Mouse (Mus musculus) C2C12 (cell line): ENCODE measurements around the gene Arpc1b. TPM values are rescaled to one million over a fixed set of nuclear protein-coding genes. Genes with fewer than 3 reads are reported as not detected.

ENCODE experiments used
- H3K27me3 ChIP-seq: one replicate; pipeline ENCODE4 v1.6.1; 2011; ENCODE audit not compliant: control insufficient read depth, insufficient read depth, insufficient read length
- H3K36me3 ChIP-seq: one replicate; pipeline ENCODE4 v1.6.1; 2011; ENCODE audit not compliant: control insufficient read depth, insufficient read depth
- H3K4me3 ChIP-seq: one replicate; pipeline ENCODE4 v1.5.1; 2011; ENCODE audit warnings: mild to moderate bottlenecking, control low read depth; ENCODE audit not compliant: poor library complexity, insufficient read depth, severe bottlenecking
- H3K79me2 ChIP-seq: one replicate; pipeline ENCODE4 v1.6.1; 2011; ENCODE audit not compliant: control insufficient read depth, insufficient read depth
- H3K79me3 ChIP-seq: one replicate; pipeline ENCODE4 v1.6.1; 2011; ENCODE audit warnings: low read depth, control low read depth
- H3ac ChIP-seq: one replicate; pipeline ENCODE3; 2011; ENCODE audit warnings: low read depth; ENCODE audit not compliant: control insufficient read depth, insufficient read length
- CEBPB ChIP-seq: IDR thresholded peaks from one replicate; pipeline ENCODE4 v1.6.1; 2011; ENCODE audit warnings: low read depth, mild to moderate bottlenecking, control low read depth, moderate library complexity
- CTCF ChIP-seq: IDR thresholded peaks from one replicate; pipeline ENCODE4 v1.5.1; 2011; ENCODE audit not compliant: control insufficient read depth, insufficient read depth, insufficient read length
- FOSL1 ChIP-seq: IDR thresholded peaks from one replicate; pipeline ENCODE4 v1.8.0; 2011; ENCODE audit warnings: mild to moderate bottlenecking, low read length; ENCODE audit not compliant: poor library complexity, insufficient read depth, severe bottlenecking
- MAX ChIP-seq: IDR thresholded peaks from one replicate; pipeline ENCODE4 v1.6.1; 2011; ENCODE audit warnings: mild to moderate bottlenecking, control low read depth
- MYOD1 ChIP-seq: IDR thresholded peaks from one replicate; pipeline ENCODE4 v1.6.1; 2011; ENCODE audit warnings: low read depth; ENCODE audit not compliant: control insufficient read depth, insufficient read length
- MYOG ChIP-seq: IDR thresholded peaks from one replicate; pipeline ENCODE4 v1.6.1; 2011; ENCODE audit not compliant: control insufficient read depth, insufficient read length; ENCODE audit errors: extremely low read depth
- USF1 ChIP-seq: IDR thresholded peaks from one replicate; pipeline ENCODE4 v1.6.1; 2011; ENCODE audit warnings: low read depth, mild to moderate bottlenecking, control low read depth, moderate library complexity
- polyA plus RNA-seq: library from polyadenylated mRNA; unstranded; fragments of >200 nt; fragmentation: generic; extraction: Trizol; gene quantifications from one replicate; pipeline ENCODE4 v1.2.1, GENCODE M21; 2012; ENCODE audit warnings: missing spikeins

Gene Arpc1b
- polyA plus RNA-seq, 1 experiment: 741 TPM

- Histone ChIP-seq H3ac (no peak overlapping the region), H3K79me2 (no peaks in the 10 kb centered on the region), H3K4me3 (no peak overlapping the region), H3K27me3 (no peaks in the 10 kb centered on the region), H3K36me3 (peaks cover 68% of the 10 kb centered on the region), H3K79me3 (no peaks in the 10 kb centered on the region)
- TF ChIP-seq CTCF: no peak
- no peak for TF ChIP-seq CEBPB
- TF ChIP-seq MAX: no peak
- TF ChIP-seq USF1: no peak
- TF ChIP-seq MYOD1: no peak
- TF ChIP-seq FOSL1: no peak
- no peak for TF ChIP-seq MYOG
These were observed 9.7 kb upstream of the Arpc1b start for GRCm38 (mm10) chr5:145104328-145104727.

- Histone ChIP-seq H3K27me3 (no peaks in the 10 kb centered on the region), H3K4me3 (no peak overlapping the region), H3K79me2 (no peaks in the 10 kb centered on the region), H3K36me3 (peaks cover 66% of the 10 kb centered on the region), H3ac (no peak overlapping the region), H3K79me3 (no peaks in the 10 kb centered on the region)
- TF ChIP-seq FOSL1 (no peak), MYOG (no peak), CTCF (no peak), MAX (no peak), USF1 (no peak), CEBPB (no peak), MYOD1 (no peak)
These were observed 8.2 kb upstream of the Arpc1b start for GRCm38 (mm10) chr5:145105694-145106275.

GRCm38 (mm10) chr5:145110401-145110800, 3.6 kb upstream of the Arpc1b start:
- Histone ChIP-seq H3K27me3 (no peaks in the 10 kb centered on the region), H3K79me2 (peaks cover 15% of the 10 kb centered on the region), H3K4me3 (no peak overlapping the region), H3ac (no peak overlapping the region), H3K36me3 (peaks cover 32% of the 10 kb centered on the region), H3K79me3 (peaks cover 10% of the 10 kb centered on the region)
- TF ChIP-seq CTCF (no peak), FOSL1 (no peak), USF1 (no peak)

GRCm38 (mm10) chr5:145112566-145112965, 1.4 kb upstream of the Arpc1b start:
- Histone ChIP-seq H3K79me3 (peaks cover 25% of the 10 kb centered on the region), H3ac (no peak overlapping the region), H3K4me3 (no peak overlapping the region), H3K79me2 (peaks cover 36% of the 10 kb centered on the region), H3K27me3 (no peaks in the 10 kb centered on the region), H3K36me3 (peaks cover 20% of the 10 kb centered on the region)
- TF ChIP-seq FOSL1 (no peak), CTCF (no peak), MYOD1 (no peak), USF1 (no peak), MYOG (no peak), CEBPB (no peak), MAX (no peak)

GRCm38 (mm10) chr5:145113416-145113815, 599 bp upstream of the Arpc1b start:
- H3K27me3 ChIP-seq: no peaks in the 10 kb centered on the region
- TF ChIP-seq USF1 (no peak), CEBPB (no peak), CTCF (no peak), MYOG (no peak), MYOD1 (no peak), MAX (no peak), FOSL1 (no peak)
- H3K36me3 ChIP-seq: peaks cover 29% of the 10 kb centered on the region
- H3K4me3 ChIP-seq: no peak overlapping the region
- peaks cover 33% of the 10 kb centered on the region for H3K79me3 ChIP-seq
- H3ac ChIP-seq: no peak overlapping the region
- peaks cover 45% of the 10 kb centered on the region for H3K79me2 ChIP-seq
